Mouse (Mus musculus) midbrain, embryonic 16.5 days (tissue): ENCODE measurements around the gene Dcaf17. TPM values are rescaled to one million over a fixed set of nuclear protein-coding genes. Genes with fewer than 3 reads are reported as not detected.

Experiments
- ATAC-seq: fragments of 200-750 bp; cut with Nextera tagmentation; 2 replicates; pipeline ENCODE4 v1.8.0; 2017; ENCODE audit warnings: moderate TSS enrichment
- H3K27ac ChIP-seq: fragments of 300-500 bp; sonication (generic); 2 replicates; pipeline ENCODE4 v1.5.1; 2014; ENCODE audit warnings: mild to moderate bottlenecking, low read length, mixed read lengths
- H3K27me3 ChIP-seq: fragments of 300-500 bp; sonication (generic); 2 replicates; pipeline ENCODE4 v1.6.1; 2014; ENCODE audit warnings: low read depth, low read length, mixed read lengths; ENCODE audit not compliant: control insufficient read depth, insufficient read depth
- H3K36me3 ChIP-seq: fragments of 300-500 bp; sonication (generic); 2 replicates; pipeline ENCODE4 v1.6.1; 2014; ENCODE audit warnings: mild to moderate bottlenecking, low read length, moderate library complexity, mixed read lengths; ENCODE audit not compliant: control insufficient read depth, insufficient read depth
- H3K4me1 ChIP-seq: fragments of 300-500 bp; sonication (generic); 2 replicates; pipeline ENCODE4 v1.6.1; 2014; ENCODE audit warnings: mild to moderate bottlenecking, low read length, mixed read lengths; ENCODE audit not compliant: control insufficient read depth, insufficient read depth
- H3K4me2 ChIP-seq: fragments of 300-500 bp; sonication (generic); 2 replicates; pipeline ENCODE4 v1.6.1; 2014; ENCODE audit warnings: mild to moderate bottlenecking, low read length, mixed read lengths
- H3K4me3 ChIP-seq: fragments of 300-500 bp; sonication (generic); 2 replicates; pipeline ENCODE4 v1.5.1; 2014; ENCODE audit warnings: low read depth, mild to moderate bottlenecking, low read length, moderate library complexity, mixed read lengths
- H3K9ac ChIP-seq: fragments of 300-500 bp; sonication (generic); 2 replicates; pipeline ENCODE4 v1.6.1; 2014; ENCODE audit warnings: low read depth, low read length, mixed read lengths
- H3K9me3 ChIP-seq: fragments of 300-500 bp; sonication (generic); replicated peaks from 2 replicates; pipeline ENCODE4 v1.6.1; 2014; ENCODE audit warnings: mild to moderate bottlenecking, low read length, mixed read lengths; ENCODE audit not compliant: control insufficient read depth, poor library complexity, severe bottlenecking
- WGBS: fragments of 180-500 bp; shearing (Covaris S2); extraction: QIAGEN DNeasy Blood & Tissue Kit; methylation state at CpG from one replicate; pipeline ENCODE4 v1.1.7; 2014; 5-methylcytosine and 5-hydroxymethylcytosine counted together
- polyA plus RNA-seq: library from polyadenylated mRNA; unstranded; fragments of >200 nt; fragmentation: Nextera tagmentation; extraction: Ambion mirVana; gene quantifications from 2 replicates; pipeline ENCODE4 v1.2.1, GENCODE M21; 2015

Gene Dcaf17
- polyA plus RNA-seq, 1 experiment from 2014 or later, result 31.2 TPM

- no peaks in the 10 kb centered on the region for H3K9me3 ChIP-seq
- no peak overlapping the region for H3K4me2 ChIP-seq
- WGBS, result 64% methylated on average over 3 of the region's 3 CpGs
- H3K27me3 ChIP-seq, result no peaks in the 10 kb centered on the region
- no peak overlapping the region for H3K9ac ChIP-seq
- no peak overlapping the region for H3K4me3 ChIP-seq
- H3K27ac ChIP-seq, result no peak overlapping the region
- no peak for ATAC-seq
- peaks cover 2% of the 10 kb centered on the region for H3K36me3 ChIP-seq
- no peaks in the 10 kb centered on the region for H3K4me1 ChIP-seq
Observed at GRCm38 (mm10) chr2:71104696-71105095, 49.6 kb downstream of the Dcaf17 start.

GRCm38 (mm10) chr2:71105469-71106215 is 50.5 kb downstream of the Dcaf17 start:
- ATAC-seq, result no peak
- Histone ChIP-seq H3K9ac (no peak overlapping the region), H3K9me3 (no peaks in the 10 kb centered on the region), H3K4me2 (no peak overlapping the region), H3K4me3 (no peak overlapping the region), H3K4me1 (no peaks in the 10 kb centered on the region), H3K36me3 (peaks cover 1% of the 10 kb centered on the region), H3K27me3 (no peaks in the 10 kb centered on the region), H3K27ac (no peak overlapping the region)
- 86% methylated on average over 14 of the region's 14 CpGs for WGBS

- WGBS, result 94% methylated on average over 2 of the region's 2 CpGs
- H3K27me3 ChIP-seq, result no peaks in the 10 kb centered on the region
- no peak overlapping the region for H3K9ac ChIP-seq
- H3K4me3 ChIP-seq, result no peak overlapping the region
- no peaks in the 10 kb centered on the region for H3K36me3 ChIP-seq
- no peak for ATAC-seq
- H3K4me1 ChIP-seq, result no peaks in the 10 kb centered on the region
- no peak overlapping the region for H3K4me2 ChIP-seq
- no peak overlapping the region for H3K27ac ChIP-seq
- no peaks in the 10 kb centered on the region for H3K9me3 ChIP-seq
Observed at GRCm38 (mm10) chr2:71107225-71107624, 52.1 kb downstream of the Dcaf17 start.

- Histone ChIP-seq H3K9me3 (no peaks in the 10 kb centered on the region), H3K9ac (no peak overlapping the region), H3K4me3 (no peak overlapping the region), H3K36me3 (no peaks in the 10 kb centered on the region), H3K4me2 (no peak overlapping the region), H3K27me3 (no peaks in the 10 kb centered on the region), H3K27ac (no peak overlapping the region), H3K4me1 (no peaks in the 10 kb centered on the region)
- WGBS, result 85% methylated on average over 3 of the region's 3 CpGs
- no peak for ATAC-seq
Observed at GRCm38 (mm10) chr2:71108541-71108940, 53.4 kb downstream of the Dcaf17 start.

GRCm38 (mm10) chr2:71113489-71114171 is 58.5 kb downstream of the Dcaf17 start:
- Histone ChIP-seq H3K4me1 (peaks cover 7% of the 10 kb centered on the region; the same call in 1 of the 2 replicates), H3K9ac (no peak overlapping the region), H3K27ac (no peak overlapping the region), H3K36me3 (no peaks in the 10 kb centered on the region), H3K4me2 (no peak overlapping the region), H3K9me3 (no peaks in the 10 kb centered on the region), H3K27me3 (peaks cover 9% of the 10 kb centered on the region), H3K4me3 (no peak overlapping the region)
- 84% methylated on average over 5 of the region's 6 CpGs for WGBS
- no peak for ATAC-seq

GRCm38 (mm10) chr2:71116151-71116550 is 61.0 kb downstream of the Dcaf17 start:
- Histone ChIP-seq H3K36me3 (no peaks in the 10 kb centered on the region), H3K9ac (no peak overlapping the region), H3K4me2 (no peak overlapping the region), H3K4me1 (peaks cover 7% of the 10 kb centered on the region; the same call in 1 of the 2 replicates), H3K9me3 (no peaks in the 10 kb centered on the region), H3K4me3 (no peak overlapping the region), H3K27me3 (peaks cover 9% of the 10 kb centered on the region), H3K27ac (no peak overlapping the region)
- no peak for ATAC-seq
- 93% methylated on average over 4 of the region's 4 CpGs for WGBS

GRCm38 (mm10) chr2:71117797-71118708 is 62.9 kb downstream of the Dcaf17 start, which contains the start of gene Cybrd1:
Gene Cybrd1 (plus strand): TSS chr2:71117923.
- peaks cover 7% of the 10 kb centered on the region; the same call in 1 of the 2 replicates for H3K4me1 ChIP-seq
- peak; percentile 58 for ATAC-seq
- peak within 1 kb of the TSS; percentile 42 for H3K4me3 ChIP-seq
- peak within 1 kb of the TSS; percentile 73 for H3K4me2 ChIP-seq
- WGBS, result 3% methylated on average over 57 of the region's 60 CpGs
- no peaks in the 10 kb centered on the region for H3K9me3 ChIP-seq
- no peak within 1 kb of the TSS for H3K27ac ChIP-seq
- peaks cover 9% of the 10 kb centered on the region for H3K27me3 ChIP-seq
- no peaks in the 10 kb centered on the region for H3K36me3 ChIP-seq
- H3K9ac ChIP-seq, result peak within 1 kb of the TSS; percentile 54

GRCm38 (mm10) chr2:71120844-71121243 is 65.7 kb downstream of the Dcaf17 start:
- no peaks in the 10 kb centered on the region for H3K36me3 ChIP-seq
- 80% methylated on average over 10 of the region's 10 CpGs for WGBS
- no peak overlapping the region for H3K4me3 ChIP-seq
- no peak for ATAC-seq
- no peaks in the 10 kb centered on the region for H3K9me3 ChIP-seq
- H3K27ac ChIP-seq, result no peak overlapping the region
- H3K4me1 ChIP-seq, result peaks cover 7% of the 10 kb centered on the region; the same call in 1 of the 2 replicates
- H3K27me3 ChIP-seq, result peaks cover 9% of the 10 kb centered on the region
- H3K9ac ChIP-seq, result no peak overlapping the region
- no peak overlapping the region for H3K4me2 ChIP-seq
